Mouse (Mus musculus) lung, postnatal 10 days (tissue): ENCODE results near the gene Mbtd1.

Source experiments
- DNase-seq: peaks from one replicate; pipeline ENCODE4 v3.0.0; 2021

Gene Mbtd1

GRCm38 (mm10) chr11:93987625-93988327, 102.1 kb downstream of the Mbtd1 start:
- peak; percentile 17 for DNase-seq

GRCm38 (mm10) chr11:93988328-93989062, 102.8 kb downstream of the Mbtd1 start:
- peak; percentile 74 for DNase-seq

DNA sequence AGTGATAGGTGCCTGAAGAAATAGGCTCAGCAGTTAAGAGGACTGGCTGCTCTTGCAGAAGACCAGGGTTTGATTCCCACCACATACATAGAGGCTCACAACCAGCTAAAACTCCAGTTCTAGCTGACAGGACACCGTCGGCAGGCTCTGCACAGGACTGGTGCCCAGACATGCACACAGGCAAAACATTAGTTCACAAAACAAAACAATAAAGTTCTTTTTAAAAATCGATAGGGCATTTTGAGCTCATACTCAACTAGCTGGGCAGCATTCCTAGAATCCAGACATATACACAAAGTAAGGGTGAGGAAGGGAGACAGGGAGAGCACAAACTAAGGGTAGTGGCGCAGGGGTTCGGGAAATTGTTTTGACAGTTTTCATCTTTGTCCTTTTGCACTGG, 108.9 kb downstream of the Mbtd1 start:
- peak; percentile 4 for DNase-seq

DNA sequence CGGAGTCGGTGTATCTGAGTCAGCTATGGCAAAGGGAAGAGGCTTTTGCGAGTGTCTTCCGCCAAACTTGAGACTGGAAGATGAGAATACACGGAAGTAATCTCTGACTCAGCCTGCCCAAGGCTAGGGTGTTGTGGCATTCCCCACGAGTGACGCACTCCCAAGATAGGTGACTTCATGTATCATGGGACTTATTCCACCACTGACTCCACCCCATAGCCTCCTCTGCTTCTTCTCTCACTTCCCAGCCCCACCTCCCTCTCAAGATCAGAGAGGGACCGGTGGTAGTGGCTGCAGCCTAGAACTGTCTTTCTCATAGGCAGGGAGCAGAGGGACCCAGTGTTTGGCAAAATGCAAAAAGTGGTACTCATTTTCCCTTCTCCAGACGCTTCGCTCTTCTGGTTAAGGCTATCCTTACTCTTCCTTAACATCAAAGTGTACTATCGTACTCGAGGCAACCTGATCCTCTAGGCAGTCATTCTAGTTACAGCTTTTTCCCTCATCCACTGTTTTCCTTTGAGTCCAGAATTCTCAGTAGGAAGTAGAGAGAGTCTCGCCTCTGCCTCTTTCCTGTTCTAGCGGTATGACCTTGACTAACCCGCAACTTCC, 109.6 kb downstream of the Mbtd1 start:
- DNase-seq: peak; percentile 95

DNA sequence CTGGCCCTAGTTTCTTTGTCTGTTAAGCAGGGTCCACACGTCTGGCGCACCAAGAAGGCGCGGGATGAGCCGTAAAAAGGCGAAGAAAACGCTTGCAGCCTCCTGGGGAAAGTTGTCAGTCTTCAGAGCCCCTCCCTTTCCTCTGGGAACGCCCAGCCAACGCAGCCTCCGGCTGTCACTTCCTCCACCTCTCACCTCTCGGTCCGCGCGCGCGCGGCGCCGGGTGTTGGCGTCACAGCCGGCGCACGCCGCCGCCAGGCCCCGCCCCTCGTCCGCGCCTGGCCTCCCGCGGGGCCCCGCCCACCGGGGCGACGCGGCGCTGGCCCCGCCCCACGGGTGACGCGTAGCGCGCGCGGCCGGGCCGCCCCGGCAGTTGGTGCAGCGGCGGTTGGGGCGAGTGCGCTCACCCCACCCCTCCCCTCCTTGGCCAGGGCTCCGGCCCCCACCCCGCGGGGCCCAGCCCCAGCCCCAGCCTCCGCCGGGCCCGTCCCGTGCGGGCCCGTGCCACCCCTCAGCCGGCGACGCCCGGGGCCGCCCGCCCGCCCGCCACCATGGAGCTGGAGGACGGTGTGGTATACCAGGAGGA, 110.2 kb downstream of the Mbtd1 start, which contains the start of gene Spag9:
Gene Spag9 (plus strand): TSS at position 372 of the 586 bp plus-strand sequence.
- DNase-seq: peak; percentile 97
